Mouse (Mus musculus) spleen, adult 2 months (tissue): ENCODE measurements around the gene Gm973.

ENCODE experiments used
- CTCF ChIP-seq: fragments of 200-500 bp; IDR thresholded peaks from 2 replicates; pipeline ENCODE4 v1.5.1; 2011; ENCODE audit warnings: mild to moderate bottlenecking, inconsistent platforms; ENCODE audit not compliant: insufficient read depth, insufficient read length, insufficient replicate concordance; ENCODE audit errors: extremely low read depth
- POLR2A ChIP-seq: fragments of 200-500 bp; IDR thresholded peaks from 2 replicates; pipeline ENCODE4 v1.6.1; 2011; ENCODE audit warnings: low read depth, low read length, inconsistent platforms

DNA sequence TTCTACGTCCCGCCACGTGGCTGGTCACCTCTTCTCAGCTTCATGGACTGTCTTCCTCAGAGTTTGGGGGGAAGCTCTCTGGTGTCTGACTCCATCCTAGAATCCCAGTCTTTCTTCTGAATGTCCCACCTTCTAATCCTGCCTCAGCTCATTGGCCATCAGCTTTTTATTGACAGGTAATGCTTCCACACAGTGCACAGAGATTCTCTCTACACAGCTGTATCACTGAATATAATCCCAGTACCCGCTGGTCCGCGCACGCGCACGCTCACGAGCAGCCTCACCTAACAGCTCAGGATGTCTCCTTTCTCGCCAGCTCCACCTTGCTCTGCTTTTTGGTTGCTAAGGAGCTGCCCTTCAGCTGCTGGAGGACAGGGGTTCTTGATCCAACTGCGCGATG, 90.4 kb downstream of the Gm973 start:
- TF ChIP-seq POLR2A (no peak), CTCF (no peak)
